Mouse (Mus musculus): ENCODE results near the gene a. TPM values are rescaled to one million over a fixed set of nuclear protein-coding genes. Genes with fewer than 3 reads are reported as not detected.

a gene
- total and polyA plus RNA-seq, 2 experiments from 2014 or later, result 0.85 TPM; not detected in 1

DNA sequence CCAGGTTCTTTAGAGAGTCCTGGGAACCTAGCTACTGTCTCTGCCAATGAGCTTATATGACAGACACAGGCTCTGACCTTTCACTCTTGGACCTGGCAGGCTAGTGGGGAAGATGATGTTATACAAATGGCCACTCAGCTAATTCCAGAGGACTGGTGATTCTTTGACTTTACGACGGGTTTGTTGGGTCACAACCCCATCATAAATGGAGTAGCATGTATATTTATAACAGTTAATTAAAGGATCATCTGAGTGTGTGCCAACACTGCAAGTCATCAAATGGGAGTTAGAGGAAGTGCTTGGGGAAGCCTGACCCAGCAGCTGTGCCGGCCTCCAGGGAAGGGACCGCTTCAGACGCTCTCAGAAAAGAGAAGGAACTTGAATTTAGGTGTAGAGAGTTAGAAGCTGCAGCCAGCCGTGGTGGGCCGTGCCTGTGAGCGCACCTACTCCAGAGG lies 25.6 kb upstream of the a start:
- no peaks in the 10 kb centered on the region for H3K4me1 ChIP-seq (ENCODE audit: insufficient read depth, low read length)
- ATAC-seq (no peak), DNase-seq (ENCODE audit: low spot score) (no peak)
- H3K27ac ChIP-seq, result no peak overlapping the region
- TF ChIP-seq CTCF (IDR thresholded peaks at IDR 0.05; ENCODE audit: low read depth), result no peak
- 82% methylated on average over 8 of the region's 8 CpGs for WGBS
- no peaks in the 10 kb centered on the region for H3K27me3 ChIP-seq (ENCODE audit: insufficient read depth, low read length)
- no peaks in the 10 kb centered on the region for H3K9me3 ChIP-seq (ENCODE audit: low read length)
- no peak overlapping the region for H3K4me3 ChIP-seq (ENCODE audit: low read length)
- no peaks in the 10 kb centered on the region for H3K36me3 ChIP-seq (ENCODE audit: insufficient read depth, low read length)
- H3K4me2 ChIP-seq (ENCODE audit: low read depth, low read length), result no peak overlapping the region
- H3K9ac ChIP-seq (replicated peaks; ENCODE audit: low read length), result no peak overlapping the region

GRCm38 (mm10) chr2:154767051-154767450 lies 24.2 kb upstream of the a start:
- Histone ChIP-seq H3K27me3 (ENCODE audit: insufficient read depth, low read length) (no peaks in the 10 kb centered on the region), H3K36me3 (ENCODE audit: insufficient read depth, low read length) (no peaks in the 10 kb centered on the region), H3K9me3 (ENCODE audit: low read length) (no peaks in the 10 kb centered on the region), H3K27ac (no peak overlapping the region), H3K9ac (replicated peaks; ENCODE audit: low read length) (no peak overlapping the region), H3K4me1 (ENCODE audit: insufficient read depth, low read length) (no peaks in the 10 kb centered on the region), H3K4me2 (ENCODE audit: low read depth, low read length) (no peak overlapping the region), H3K4me3 (ENCODE audit: low read length) (no peak overlapping the region)
- TF ChIP-seq CTCF (IDR thresholded peaks at IDR 0.05; ENCODE audit: low read depth), result no peak
- no peak for ATAC-seq
- DNase-seq (ENCODE audit: low spot score), result no peak
- 91% methylated on average over 6 of the region's 6 CpGs for WGBS

- H3K4me1 ChIP-seq (ENCODE audit: insufficient read depth, low read length), result no peaks in the 10 kb centered on the region
- no peak for TF ChIP-seq CTCF (IDR thresholded peaks at IDR 0.05; ENCODE audit: low read depth)
- H3K27ac ChIP-seq, result no peak within 1 kb of the TSS
- no peak within 1 kb of the TSS for H3K4me3 ChIP-seq (ENCODE audit: low read length)
- H3K9ac ChIP-seq (replicated peaks; ENCODE audit: low read length), result no peak within 1 kb of the TSS
- no peaks in the 10 kb centered on the region for H3K27me3 ChIP-seq (ENCODE audit: insufficient read depth, low read length)
- no peak within 1 kb of the TSS for H3K4me2 ChIP-seq (ENCODE audit: low read depth, low read length)
- no peaks in the 10 kb centered on the region for H3K36me3 ChIP-seq (ENCODE audit: insufficient read depth, low read length)
- no peaks in the 10 kb centered on the region for H3K9me3 ChIP-seq (ENCODE audit: low read length)
- no peak for ATAC-seq
- DNase-seq (ENCODE audit: low spot score), result no peak
Observed at GRCm38 (mm10) chr2:154769930-154770329, 21.3 kb upstream of the a start, which contains the start of gene Gm14214. Gene Gm14214, minus strand, starts transcription at chr2:154770030.

DNA sequence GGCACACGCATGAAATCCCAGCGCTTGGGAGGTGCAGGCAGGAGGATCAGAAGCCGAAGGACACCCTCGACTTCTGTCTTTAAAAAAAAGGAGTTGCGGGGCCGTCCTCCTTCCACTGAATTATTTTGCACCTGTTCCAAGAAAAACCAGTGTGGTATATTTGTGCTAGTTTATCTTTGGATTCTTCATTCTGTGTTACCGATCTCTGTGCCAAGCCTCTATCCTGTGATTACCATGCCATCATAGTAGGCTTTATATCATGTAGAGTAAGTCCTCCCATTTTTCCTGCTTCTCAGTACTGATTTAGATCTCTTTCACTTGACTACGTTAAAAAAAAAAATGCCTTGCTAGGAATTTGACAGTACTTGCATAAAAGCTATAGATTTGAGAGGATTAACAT lies 19.6 kb upstream of the a start:
- no peak overlapping the region for H3K9ac ChIP-seq (replicated peaks; ENCODE audit: low read length)
- DNase-seq (ENCODE audit: low spot score), result no peak

GRCm38 (mm10) chr2:154774032-154774431 lies 17.2 kb upstream of the a start:
- peak; percentile 72 for TF ChIP-seq CTCF (IDR thresholded peaks at IDR 0.05; ENCODE audit: low read depth)
- H3K4me2 ChIP-seq (ENCODE audit: low read depth, low read length), result no peak overlapping the region
- H3K36me3 ChIP-seq (ENCODE audit: insufficient read depth, low read length), result no peaks in the 10 kb centered on the region
- no peak overlapping the region for H3K9ac ChIP-seq (replicated peaks; ENCODE audit: low read length)
- ATAC-seq (no peak), DNase-seq (ENCODE audit: low spot score) (peak; percentile 82)
- H3K27me3 ChIP-seq (ENCODE audit: insufficient read depth, low read length), result no peaks in the 10 kb centered on the region
- H3K9me3 ChIP-seq (ENCODE audit: low read length), result no peaks in the 10 kb centered on the region
- H3K27ac ChIP-seq, result no peak overlapping the region
- H3K4me3 ChIP-seq (ENCODE audit: low read length), result no peak overlapping the region
- WGBS, result 94% methylated on average over 1 of the region's 1 CpGs
- H3K4me1 ChIP-seq (ENCODE audit: insufficient read depth, low read length), result no peaks in the 10 kb centered on the region

More for the DNA sequence above, 19.6 kb upstream of the a start:
- no peak overlapping the region for H3K27ac ChIP-seq
- no peak for ATAC-seq
- no peaks in the 10 kb centered on the region for H3K4me1 ChIP-seq (ENCODE audit: insufficient read depth, low read length)
- H3K27me3 ChIP-seq (ENCODE audit: insufficient read depth, low read length), result no peaks in the 10 kb centered on the region
- H3K36me3 ChIP-seq (ENCODE audit: insufficient read depth, low read length), result no peaks in the 10 kb centered on the region
- H3K4me2 ChIP-seq (ENCODE audit: low read depth, low read length), result no peak overlapping the region
- WGBS, result 70% methylated on average over 8 of the region's 8 CpGs
- H3K9me3 ChIP-seq (ENCODE audit: low read length), result no peaks in the 10 kb centered on the region
- no peak for TF ChIP-seq CTCF (IDR thresholded peaks at IDR 0.05; ENCODE audit: low read depth)
- H3K4me3 ChIP-seq (ENCODE audit: low read length), result no peak overlapping the region

DNA sequence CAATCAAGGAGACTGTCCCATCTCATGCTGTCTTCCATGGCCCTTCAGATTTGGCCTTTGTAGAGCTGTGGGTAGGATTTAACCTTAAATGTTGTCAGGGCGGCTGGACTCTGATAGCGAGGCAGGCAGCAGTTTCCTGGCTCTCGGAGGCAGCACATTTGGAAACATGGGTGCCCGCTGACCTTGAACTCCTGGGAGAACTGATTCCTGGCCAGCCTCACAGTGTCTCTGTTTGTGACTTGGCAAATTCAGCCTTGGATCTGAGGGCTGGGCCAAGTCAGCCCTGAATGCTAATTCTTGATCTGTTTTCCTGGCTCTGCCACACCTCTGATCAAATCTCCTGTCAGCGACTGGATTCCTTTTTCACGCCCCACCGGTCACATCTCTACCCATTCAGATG lies 14.7 kb upstream of the a start:
- no peaks in the 10 kb centered on the region for H3K27me3 ChIP-seq (ENCODE audit: insufficient read depth, low read length)
- H3K4me3 ChIP-seq (ENCODE audit: low read length), result no peak overlapping the region
- no peaks in the 10 kb centered on the region for H3K36me3 ChIP-seq (ENCODE audit: insufficient read depth, low read length)
- no peaks in the 10 kb centered on the region for H3K4me1 ChIP-seq (ENCODE audit: insufficient read depth, low read length)
- H3K9me3 ChIP-seq (ENCODE audit: low read length), result no peaks in the 10 kb centered on the region
- no peak overlapping the region for H3K27ac ChIP-seq
- no peak for ATAC-seq
- H3K4me2 ChIP-seq (ENCODE audit: low read depth, low read length), result no peak overlapping the region
- H3K9ac ChIP-seq (replicated peaks; ENCODE audit: low read length), result no peak overlapping the region
- no peak for DNase-seq (ENCODE audit: low spot score)
- no peak for TF ChIP-seq CTCF (IDR thresholded peaks at IDR 0.05; ENCODE audit: low read depth)
- 58% methylated on average over 7 of the region's 7 CpGs for WGBS

GRCm38 (mm10) chr2:154779648-154780047 lies 11.6 kb upstream of the a start:
- ATAC-seq (no peak), DNase-seq (ENCODE audit: low spot score) (no peak)
- Histone ChIP-seq H3K4me3 (ENCODE audit: low read length) (no peak overlapping the region), H3K27me3 (ENCODE audit: insufficient read depth, low read length) (no peaks in the 10 kb centered on the region), H3K27ac (no peak overlapping the region), H3K9me3 (ENCODE audit: low read length) (no peaks in the 10 kb centered on the region), H3K9ac (replicated peaks; ENCODE audit: low read length) (no peak overlapping the region), H3K4me2 (ENCODE audit: low read depth, low read length) (no peak overlapping the region), H3K36me3 (ENCODE audit: insufficient read depth, low read length) (no peaks in the 10 kb centered on the region), H3K4me1 (ENCODE audit: insufficient read depth, low read length) (no peaks in the 10 kb centered on the region)
- WGBS, result 65% methylated on average over 3 of the region's 3 CpGs
- TF ChIP-seq CTCF (IDR thresholded peaks at IDR 0.05; ENCODE audit: low read depth), result no peak

Data from hindbrain, postnatal 0 days (tissue).